Comparison of ENCODE assay signal across 27 mouse cellular contexts in genomic region chr19:20799460-20799859, GRCm38 (mm10).
"Had no signal": no experiment of that assay in that cellular context is flagged by ENCODE, and none has a peak within 500 bp of the region (broad histone marks: within the 10 kb centered on the region; RNA-seq: fewer than 3 reads in every experiment).

No protein-coding gene starts in this region.

- H3K4me3 ChIP-seq: embryonic facial prominence, embryonic 10.5 days; embryonic facial prominence, embryonic 12.5 days; embryonic facial prominence, embryonic 13.5 days; embryonic facial prominence, embryonic 15.5 days; erythroblast, embryonic 14.5 days; forebrain, embryonic 10.5 days; forebrain, embryonic 12.5 days; forebrain, embryonic 13.5 days; forebrain, embryonic 15.5 days; gastrocnemius, adult 2 months; heart, adult 2 months had no signal

- DNase-seq: cerebellum, adult 9-10 months; cerebellum, adult 9-11 months; cerebellum, postnatal 10 days; cerebellum, postnatal 14 days; cerebellum, postnatal 25 days; cerebellum, postnatal 36 days; embryo, embryonic 11 days; forebrain, postnatal 0 days; gastrocnemius, adult 2 months; gastrocnemius, postnatal 10 days; gastrocnemius, postnatal 14 days; gastrocnemius, postnatal 25 days; gastrocnemius, postnatal 36 days; heart, adult 11 months; heart, adult 18-20 months; heart, adult 2 months had no signal

- ATAC-seq: forebrain, embryonic 13.5 days; forebrain, embryonic 14.5 days; forebrain, embryonic 15.5 days; forebrain, embryonic 16.5 days; forebrain, postnatal 0 days had no signal

- H3K27ac ChIP-seq: embryonic facial prominence, embryonic 10.5 days; embryonic facial prominence, embryonic 12.5 days; embryonic facial prominence, embryonic 13.5 days; embryonic facial prominence, embryonic 15.5 days; forebrain, embryonic 10.5 days; forebrain, embryonic 12.5 days; forebrain, embryonic 13.5 days; forebrain, embryonic 15.5 days; gastrocnemius, adult 2 months; heart, adult 2 months had no signal

- H3K4me2 ChIP-seq: embryonic facial prominence, embryonic 12.5 days; embryonic facial prominence, embryonic 13.5 days; embryonic facial prominence, embryonic 15.5 days; forebrain, embryonic 12.5 days; forebrain, embryonic 13.5 days; forebrain, embryonic 15.5 days had no signal

- H3K4me1 ChIP-seq: embryonic facial prominence, embryonic 10.5 days; embryonic facial prominence, embryonic 12.5 days; embryonic facial prominence, embryonic 13.5 days; embryonic facial prominence, embryonic 15.5 days; forebrain, embryonic 10.5 days; forebrain, embryonic 12.5 days; forebrain, embryonic 13.5 days; forebrain, embryonic 15.5 days had no signal

- H3K9me3 ChIP-seq: embryonic facial prominence, embryonic 10.5 days; embryonic facial prominence, embryonic 12.5 days; embryonic facial prominence, embryonic 13.5 days; embryonic facial prominence, embryonic 15.5 days; forebrain, embryonic 10.5 days; forebrain, embryonic 12.5 days; forebrain, embryonic 13.5 days; forebrain, embryonic 15.5 days had no signal

- H3K27me3 ChIP-seq: embryonic facial prominence, embryonic 12.5 days; embryonic facial prominence, embryonic 13.5 days; embryonic facial prominence, embryonic 15.5 days; forebrain, embryonic 12.5 days; forebrain, embryonic 13.5 days; forebrain, embryonic 15.5 days had no signal

- H3K9ac ChIP-seq: embryonic facial prominence, embryonic 12.5 days; embryonic facial prominence, embryonic 13.5 days; embryonic facial prominence, embryonic 15.5 days; forebrain, embryonic 12.5 days; forebrain, embryonic 13.5 days; forebrain, embryonic 15.5 days; forebrain, postnatal 0 days had no signal

- H3K36me3 ChIP-seq: embryonic facial prominence, embryonic 10.5 days; embryonic facial prominence, embryonic 12.5 days; embryonic facial prominence, embryonic 13.5 days; embryonic facial prominence, embryonic 15.5 days; forebrain, embryonic 10.5 days; forebrain, embryonic 12.5 days; forebrain, embryonic 15.5 days had no signal
